Mouse (Mus musculus) kidney, postnatal 14 days (tissue): ENCODE data around the gene Fn1.

Experiments
- DNase-seq: peaks from one replicate; pipeline ENCODE4 v3.0.0; 2022; ENCODE audit warnings: mixed read lengths

Gene Fn1

GRCm38 (mm10) chr1:71594268-71594667 is 58.7 kb downstream of the Fn1 start:
- DNase-seq = no peak

- no peak for DNase-seq
Observed at GRCm38 (mm10) chr1:71593184-71593583, 59.8 kb downstream of the Fn1 start.

- no peak for DNase-seq
Observed at GRCm38 (mm10) chr1:71590038-71590437, 63.0 kb downstream of the Fn1 start.

GRCm38 (mm10) chr1:71586658-71587057 is 66.3 kb downstream of the Fn1 start:
- DNase-seq = no peak

DNA sequence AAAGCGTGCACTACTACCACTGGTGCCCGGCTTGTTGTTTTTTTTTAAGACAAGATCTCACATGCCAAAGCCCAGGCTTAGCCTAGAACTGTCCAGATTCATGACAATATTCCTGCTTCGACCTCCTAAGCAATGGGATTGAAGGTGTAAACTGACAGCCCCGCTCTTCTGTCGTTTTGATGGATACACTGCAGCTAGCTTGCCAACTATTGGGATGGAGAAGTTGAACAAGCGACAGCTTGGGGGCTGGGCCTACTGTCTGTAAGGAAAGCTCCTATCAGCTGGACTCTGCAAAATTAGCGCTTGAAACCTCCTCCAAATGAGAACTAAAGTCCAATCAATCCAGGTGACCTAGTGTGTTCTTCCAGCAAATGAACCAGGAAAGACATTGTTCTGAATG is 69.1 kb downstream of the Fn1 start:
- no peak for DNase-seq

GRCm38 (mm10) chr1:71583302-71583701 is 69.7 kb downstream of the Fn1 start:
- no peak for DNase-seq

- DNase-seq = no peak
Observed at GRCm38 (mm10) chr1:71580408-71580807, 72.6 kb downstream of the Fn1 start.

DNA sequence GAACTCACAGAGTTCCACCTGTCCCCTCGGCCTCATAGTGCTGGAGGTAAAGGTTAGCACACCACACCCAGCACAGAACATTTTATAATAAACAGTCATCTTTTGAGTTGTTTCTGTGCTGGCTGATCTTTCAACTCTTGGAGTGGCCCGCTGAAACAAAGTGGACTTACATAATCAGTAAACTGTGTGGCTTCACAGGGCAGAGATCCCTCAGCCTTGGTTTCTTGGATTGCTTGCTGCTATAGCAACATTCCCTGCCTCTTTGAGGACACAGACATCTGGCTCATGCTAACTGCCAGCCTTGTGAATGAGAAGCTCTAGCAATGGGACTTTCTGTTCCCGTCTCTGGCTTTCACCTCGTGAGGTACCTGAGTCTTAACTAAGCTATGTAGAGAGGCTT is 73.5 kb downstream of the Fn1 start:
- DNase-seq = peak; percentile 40

DNA sequence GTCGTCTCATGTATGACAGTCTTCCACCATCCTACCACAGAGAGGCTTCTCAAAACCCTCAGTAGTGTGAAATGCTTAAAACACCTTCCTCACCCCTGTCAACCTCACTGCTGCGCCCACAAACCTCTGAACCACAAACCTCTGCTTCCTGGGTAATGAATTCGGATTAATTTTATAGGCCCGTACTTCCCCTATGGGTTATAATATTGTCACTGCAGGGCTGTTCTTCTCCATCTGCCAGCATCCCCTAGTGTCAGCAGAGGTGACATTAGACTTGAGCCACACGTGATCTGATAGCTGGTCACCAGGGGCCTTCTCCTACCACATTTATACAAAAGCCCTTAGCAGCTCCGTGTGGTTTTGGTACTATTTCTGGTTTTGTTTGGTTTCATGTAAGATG is 76.2 kb downstream of the Fn1 start:
- DNase-seq = no peak

GRCm38 (mm10) chr1:71575987-71576386 is 77.0 kb downstream of the Fn1 start:
- no peak for DNase-seq

- no peak for DNase-seq
Observed at GRCm38 (mm10) chr1:71570116-71570515, 82.9 kb downstream of the Fn1 start.

DNA sequence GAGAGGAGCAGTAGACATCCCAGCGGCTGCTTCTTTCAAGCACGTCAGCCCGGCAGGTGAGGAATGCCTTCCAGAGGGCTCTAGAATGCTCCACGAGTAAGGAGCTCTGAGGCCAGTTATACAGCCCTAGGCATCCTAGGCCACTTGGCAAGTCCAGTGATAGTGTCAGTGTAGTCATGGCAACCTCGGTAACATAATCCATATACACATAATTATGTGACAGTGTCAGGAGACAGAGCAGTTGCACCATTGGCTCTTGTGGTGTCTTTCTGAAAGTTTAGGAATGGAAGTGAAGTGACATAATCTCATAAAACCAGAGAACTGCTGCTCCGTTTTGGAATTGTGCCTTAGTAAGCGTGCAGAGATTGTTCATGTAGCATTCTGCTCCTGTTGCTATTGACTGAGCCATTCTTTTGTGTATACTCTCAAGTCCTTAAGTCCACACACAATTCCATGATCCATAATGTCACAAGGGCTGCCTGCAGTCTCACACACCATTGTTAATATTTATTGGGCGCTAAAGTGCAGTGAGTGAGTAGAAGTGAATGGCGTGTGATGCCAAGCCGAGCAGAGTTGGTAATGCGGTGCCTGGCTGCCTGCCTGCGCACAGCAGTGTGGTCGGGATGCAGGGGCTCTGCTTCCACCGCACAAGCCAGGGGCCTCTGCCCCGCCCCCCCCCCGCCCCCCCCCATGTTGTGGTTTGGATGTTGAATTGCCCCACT is 85.0 kb downstream of the Fn1 start:
- DNase-seq = no peak

DNA sequence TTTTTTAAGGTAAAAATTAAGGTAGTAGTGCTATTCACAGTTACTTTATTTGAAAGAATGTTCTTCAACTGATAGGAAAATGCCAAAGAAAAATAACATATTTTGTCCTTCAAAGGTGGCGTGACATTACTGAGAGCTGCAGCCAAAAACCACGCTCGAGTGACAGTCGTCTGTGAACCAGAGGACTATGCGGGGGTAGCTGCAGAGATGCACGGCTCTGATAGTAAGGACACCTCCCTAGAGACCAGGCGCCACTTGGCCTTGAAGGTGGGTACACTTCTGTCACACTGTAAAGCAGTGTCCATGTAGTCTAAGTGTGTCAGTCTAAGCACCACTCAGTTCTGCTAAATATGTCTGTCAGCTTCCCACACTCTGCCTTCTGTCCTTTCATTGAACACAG is 88.7 kb downstream of the Fn1 start:
- DNase-seq = no peak

DNA sequence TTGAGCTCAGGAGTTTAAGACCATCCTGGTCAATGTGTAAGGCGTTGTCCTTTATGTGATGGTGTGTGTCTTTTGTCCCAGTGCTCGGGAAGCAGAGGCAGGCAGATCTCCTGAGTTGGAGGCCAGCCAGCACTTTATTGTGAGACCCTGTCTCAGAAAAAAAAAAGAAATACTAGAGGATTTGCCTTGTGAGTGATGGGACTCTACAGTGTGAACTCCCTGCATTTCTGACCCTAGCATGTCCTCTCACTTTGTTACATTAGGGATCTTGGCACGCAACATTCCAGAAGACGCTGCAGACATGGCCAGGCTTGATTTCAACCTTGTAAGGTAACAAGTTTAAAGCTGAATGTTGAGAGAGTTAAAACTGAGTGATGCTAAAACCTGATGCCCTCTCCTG is 92.4 kb downstream of the Fn1 start:
- DNase-seq = no peak

GRCm38 (mm10) chr1:71556688-71557612 is 96.0 kb downstream of the Fn1 start, which contains the start of gene Atic:
Gene Atic, plus strand, starts transcription at chr1:71557150.
- DNase-seq = peak; percentile 93

- peak; percentile 29 for DNase-seq
Observed at GRCm38 (mm10) chr1:71550626-71551195, 102.3 kb downstream of the Fn1 start.

- peak; percentile 9 for DNase-seq
Observed at GRCm38 (mm10) chr1:71540437-71540836, 112.6 kb downstream of the Fn1 start.

DNA sequence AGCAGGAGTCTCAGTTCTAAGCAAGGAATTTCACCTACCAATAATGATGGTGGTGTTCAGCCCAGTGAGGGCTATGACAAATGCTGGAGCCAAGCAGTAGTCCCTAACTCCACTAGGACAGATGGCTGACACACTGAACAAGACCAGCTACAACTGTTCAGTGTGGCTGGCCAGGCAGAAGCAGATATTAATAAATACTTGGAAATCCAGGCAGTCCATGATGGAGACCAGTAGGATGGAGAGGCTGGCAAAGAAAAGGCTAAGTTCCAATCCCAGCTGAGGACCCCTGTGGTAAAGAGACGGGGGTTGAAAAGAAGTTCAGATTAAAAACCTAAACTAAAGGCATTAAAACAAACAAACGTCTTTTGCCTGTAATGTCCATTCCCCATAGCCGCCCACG is 113.4 kb downstream of the Fn1 start:
- DNase-seq = no peak
